Mouse (Mus musculus) megakaryocyte, embryonic 14.5 days (primary cell): ENCODE data around the gene Mid1ip1. TPM values are rescaled to one million over a fixed set of nuclear protein-coding genes. Genes with fewer than 3 reads are reported as not detected.

Experiments
- H3K27me3 ChIP-seq: replicated peaks from 2 replicates; pipeline ENCODE3; 2012; ENCODE audit warnings: inconsistent platforms
- H3K36me3 ChIP-seq: replicated peaks from 2 replicates; pipeline ENCODE3; 2012; ENCODE audit warnings: low read length, inconsistent platforms, mixed read lengths
- H3K4me1 ChIP-seq: 2 replicates; pipeline ENCODE4 v1.6.1; 2012; ENCODE audit warnings: inconsistent platforms
- H3K4me3 ChIP-seq: replicated peaks from 2 replicates; pipeline ENCODE3; 2012; ENCODE audit warnings: moderate library complexity, mild to moderate bottlenecking, inconsistent platforms
- H3K9me3 ChIP-seq: 2 replicates; pipeline ENCODE4 v1.6.1; 2012; ENCODE audit warnings: inconsistent platforms
- FLI1 ChIP-seq: IDR thresholded peaks from 2 replicates; pipeline ENCODE4 v1.6.1; 2012; ENCODE audit warnings: low read length, inconsistent platforms, mixed read lengths
- GATA1 ChIP-seq: IDR thresholded peaks from 3 replicates; pipeline ENCODE4 v1.6.1; 2012; ENCODE audit warnings: mixed read lengths, low read length, inconsistent platforms, borderline replicate concordance
- polyA plus RNA-seq: library from polyadenylated mRNA; stranded (reverse); fragments of >175 nt; gene quantifications from 2 replicates; pipeline ENCODE4 v1.2.3, GENCODE M21; 2012; ENCODE audit warnings: low replicate concordance; ENCODE audit not compliant: insufficient read depth

The Mid1ip1 gene
- polyA plus RNA-seq = 171 TPM in 2 replicates

- Histone ChIP-seq H3K36me3 (peaks cover 4% of the 10 kb centered on the region), H3K4me1 (peaks cover 9% of the 10 kb centered on the region), H3K4me3 (peak within 1 kb of the TSS; percentile 98), H3K9me3 (peaks cover 9% of the 10 kb centered on the region; the same call in 1 of the 2 replicates), H3K27me3 (peaks cover 11% of the 10 kb centered on the region)
- no peak for TF ChIP-seq GATA1
- TF ChIP-seq FLI1 = no peak
These were observed at the start of gene Mid1ip1 for GRCm38 (mm10) chrX:10714696-10715140. Gene Mid1ip1 (plus strand): TSS chrX:10715013.

GRCm38 (mm10) chrX:10694455-10695180 is 20.2 kb upstream of the Mid1ip1 start:
- H3K4me3 ChIP-seq = no peak overlapping the region
- no peaks in the 10 kb centered on the region for H3K9me3 ChIP-seq
- H3K27me3 ChIP-seq = no peaks in the 10 kb centered on the region
- H3K4me1 ChIP-seq = no peaks in the 10 kb centered on the region
- no peak for TF ChIP-seq GATA1
- TF ChIP-seq FLI1 = no peak
- H3K36me3 ChIP-seq = no peaks in the 10 kb centered on the region

DNA sequence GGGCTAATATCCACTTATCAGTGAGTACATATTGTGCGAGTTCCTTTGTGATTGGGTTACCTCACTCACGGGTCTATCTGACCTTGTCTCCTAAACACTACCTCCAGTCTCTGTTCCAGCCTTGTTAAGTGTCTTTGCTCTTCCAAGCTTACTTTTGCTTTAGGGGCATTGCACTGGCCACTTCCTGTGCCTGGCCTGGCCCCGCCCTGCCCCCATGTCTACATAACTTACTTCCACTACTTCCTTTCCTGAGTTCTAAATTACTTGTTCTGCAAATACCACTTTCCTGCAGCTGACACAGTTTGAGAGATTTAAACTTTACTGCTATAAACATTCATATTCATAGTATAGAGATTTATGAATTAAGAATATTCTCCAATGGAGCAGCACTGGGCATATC is 8.1 kb upstream of the Mid1ip1 start:
- H3K36me3 ChIP-seq = no peaks in the 10 kb centered on the region
- TF ChIP-seq GATA1 (no peak), FLI1 (no peak)
- no peaks in the 10 kb centered on the region for H3K9me3 ChIP-seq
- no peaks in the 10 kb centered on the region for H3K27me3 ChIP-seq
- H3K4me3 ChIP-seq = no peak overlapping the region
- H3K4me1 ChIP-seq = peaks cover 4% of the 10 kb centered on the region; the same call in 1 of the 2 replicates

DNA sequence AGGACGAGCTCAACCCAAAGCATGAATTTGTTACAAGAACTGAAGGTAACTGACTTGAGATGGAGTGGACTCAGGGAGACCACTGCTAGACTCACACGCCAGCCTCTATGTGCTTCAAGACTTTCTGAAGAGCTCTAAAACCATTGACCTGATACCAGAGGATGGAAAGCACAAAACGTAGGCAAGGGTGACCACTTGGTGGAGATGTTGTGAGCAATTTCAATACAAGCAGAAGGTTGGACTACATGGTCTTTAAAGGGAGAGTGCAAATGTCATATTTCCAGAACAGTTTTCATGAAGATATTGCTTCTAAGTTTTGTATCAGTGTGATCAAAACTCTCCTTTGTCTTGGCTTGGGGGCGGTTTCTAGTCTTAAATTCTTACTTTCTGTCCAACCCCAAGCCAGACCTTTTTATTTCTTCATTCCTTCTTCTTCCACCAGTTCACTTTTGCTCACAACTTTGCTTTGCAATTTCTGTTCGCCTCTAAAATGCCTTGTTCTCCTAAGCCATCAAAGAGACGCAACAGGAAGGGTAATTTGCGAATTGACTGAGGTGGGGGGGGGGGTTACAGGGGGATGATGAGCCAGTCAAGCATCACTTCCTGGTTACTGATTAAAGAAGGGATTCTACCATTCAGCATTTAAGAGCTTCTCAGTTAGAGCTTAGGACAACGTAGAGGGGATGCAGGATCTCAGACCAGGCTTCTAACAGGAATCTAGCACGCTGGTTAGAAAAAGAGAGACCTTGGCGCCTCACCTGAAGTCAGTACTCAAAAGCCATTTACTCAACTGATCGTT is 775 bp upstream of the Mid1ip1 start:
- H3K4me3 ChIP-seq = peak overlapping the region; percentile 98
- peaks cover 11% of the 10 kb centered on the region for H3K27me3 ChIP-seq
- peaks cover 9% of the 10 kb centered on the region for H3K4me1 ChIP-seq
- TF ChIP-seq FLI1 = no peak
- TF ChIP-seq GATA1 = no peak
- peaks cover 4% of the 10 kb centered on the region for H3K36me3 ChIP-seq
- H3K9me3 ChIP-seq = peaks cover 9% of the 10 kb centered on the region; the same call in 1 of the 2 replicates

DNA sequence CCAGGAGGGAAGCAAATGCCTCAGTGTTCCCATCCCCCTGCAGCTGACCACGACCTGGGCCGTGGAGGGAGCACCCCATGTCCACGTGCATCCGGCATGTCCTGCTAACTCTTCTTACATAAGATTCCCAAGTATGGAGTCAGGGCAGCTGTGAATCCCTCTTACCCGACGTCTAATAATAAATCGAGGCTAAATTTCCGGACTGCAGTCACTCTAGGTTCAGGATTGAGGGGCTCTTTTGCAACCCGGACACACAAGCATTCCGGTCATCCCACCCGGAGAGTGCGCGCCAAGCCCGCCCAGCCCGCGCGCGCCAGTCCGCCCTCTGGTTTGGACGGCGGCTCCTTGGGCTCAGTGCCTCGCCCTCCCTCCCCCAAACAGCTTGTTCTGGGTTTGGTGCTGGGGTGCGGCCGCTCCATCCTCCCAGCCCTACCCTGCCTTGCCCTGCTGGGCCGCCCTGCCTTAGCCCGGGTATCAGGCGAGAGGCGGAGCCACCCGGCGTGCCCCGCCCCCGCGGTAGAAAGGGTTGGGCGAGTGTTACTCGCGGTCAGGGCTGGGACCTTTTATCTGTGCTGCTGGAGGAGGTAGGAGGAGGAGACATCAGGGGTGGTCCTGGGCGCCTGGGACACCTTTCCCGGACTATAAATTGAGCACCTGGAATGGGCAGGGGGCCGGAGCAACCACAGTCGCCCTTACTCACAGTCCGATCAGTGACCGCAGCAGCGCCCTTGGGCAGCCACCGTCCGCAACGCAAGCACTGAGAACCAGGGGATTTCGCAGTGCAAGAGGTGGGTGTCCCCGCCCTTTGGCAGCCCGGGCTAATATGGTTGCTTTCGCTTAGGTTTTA is 2.3 kb downstream of the Mid1ip1 start:
- peaks cover 4% of the 10 kb centered on the region for H3K36me3 ChIP-seq
- no peak for TF ChIP-seq FLI1
- TF ChIP-seq GATA1 = no peak
- peaks cover 11% of the 10 kb centered on the region for H3K27me3 ChIP-seq
- peaks cover 14% of the 10 kb centered on the region for H3K4me1 ChIP-seq
- H3K9me3 ChIP-seq = peaks cover 9% of the 10 kb centered on the region; the same call in 1 of the 2 replicates
- peak overlapping the region; percentile 98 for H3K4me3 ChIP-seq

DNA sequence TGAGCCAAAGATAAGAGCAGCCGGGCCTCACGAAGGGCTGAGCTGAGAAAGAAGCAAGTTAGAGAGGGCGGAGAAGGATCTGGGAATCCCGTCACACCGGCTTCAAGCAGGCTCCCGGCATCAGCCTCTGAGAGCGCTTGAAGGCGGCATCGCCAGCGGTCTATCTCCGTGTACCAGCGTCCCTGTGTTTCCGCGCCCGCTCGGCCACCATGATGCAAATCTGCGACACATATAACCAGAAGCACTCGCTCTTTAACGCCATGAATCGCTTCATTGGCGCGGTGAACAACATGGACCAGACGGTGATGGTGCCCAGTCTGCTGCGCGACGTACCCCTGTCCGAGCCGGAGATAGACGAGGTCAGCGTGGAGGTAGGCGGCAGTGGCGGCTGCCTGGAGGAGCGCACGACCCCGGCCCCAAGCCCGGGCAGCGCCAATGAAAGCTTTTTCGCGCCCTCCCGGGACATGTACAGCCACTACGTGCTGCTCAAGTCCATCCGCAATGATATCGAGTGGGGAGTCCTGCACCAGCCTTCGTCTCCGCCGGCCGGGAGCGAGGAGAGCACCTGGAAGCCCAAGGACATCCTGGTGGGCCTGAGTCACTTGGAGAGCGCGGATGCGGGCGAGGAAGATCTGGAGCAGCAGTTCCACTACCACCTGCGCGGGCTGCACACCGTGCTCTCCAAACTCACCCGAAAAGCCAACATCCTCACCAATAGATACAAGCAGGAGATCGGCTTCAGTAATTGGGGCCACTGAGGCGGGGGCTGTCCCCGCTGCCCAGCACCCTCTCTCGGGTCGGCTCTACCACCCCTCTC is 3.4 kb downstream of the Mid1ip1 start:
- H3K4me3 ChIP-seq = peak overlapping the region; percentile 98
- H3K36me3 ChIP-seq = peaks cover 4% of the 10 kb centered on the region
- H3K27me3 ChIP-seq = peaks cover 14% of the 10 kb centered on the region
- TF ChIP-seq GATA1 (no peak), FLI1 (no peak)
- H3K4me1 ChIP-seq = peaks cover 14% of the 10 kb centered on the region
- H3K9me3 ChIP-seq = peaks cover 9% of the 10 kb centered on the region; the same call in 1 of the 2 replicates

GRCm38 (mm10) chrX:10718838-10719539 is 4.2 kb downstream of the Mid1ip1 start:
- Histone ChIP-seq H3K9me3 (peaks cover 9% of the 10 kb centered on the region; the same call in 1 of the 2 replicates), H3K4me3 (peak overlapping the region; percentile 98), H3K27me3 (peaks cover 14% of the 10 kb centered on the region), H3K36me3 (peaks cover 4% of the 10 kb centered on the region), H3K4me1 (peaks cover 14% of the 10 kb centered on the region)
- TF ChIP-seq GATA1 = no peak
- TF ChIP-seq FLI1 = no peak

- TF ChIP-seq FLI1 = no peak
- no peak for TF ChIP-seq GATA1
- Histone ChIP-seq H3K36me3 (peaks cover 4% of the 10 kb centered on the region), H3K4me3 (no peak overlapping the region), H3K9me3 (peaks cover 9% of the 10 kb centered on the region; the same call in 1 of the 2 replicates), H3K4me1 (peaks cover 14% of the 10 kb centered on the region), H3K27me3 (peaks cover 14% of the 10 kb centered on the region)
These were observed 5.6 kb downstream of the Mid1ip1 start for GRCm38 (mm10) chrX:10720391-10720790.

DNA sequence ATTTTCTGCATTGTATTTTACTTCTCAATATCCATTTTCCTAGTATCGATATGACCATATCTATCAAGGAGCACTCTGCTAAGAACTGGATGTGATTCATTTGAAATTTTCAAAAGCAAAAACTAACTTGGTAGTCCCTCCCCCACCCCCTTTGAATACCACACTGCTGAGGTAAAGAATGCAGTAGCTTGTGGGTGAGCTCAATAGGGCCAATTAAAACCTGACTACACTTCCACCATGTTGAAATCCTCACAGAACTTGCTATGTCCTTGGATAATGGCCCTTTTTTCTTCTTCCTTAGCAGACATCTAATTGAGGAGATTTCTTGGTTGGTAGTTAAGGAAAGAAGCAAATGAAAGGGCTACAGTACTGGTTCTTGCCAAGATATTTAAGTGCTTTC is 9.8 kb downstream of the Mid1ip1 start:
- peaks cover 7% of the 10 kb centered on the region; the same call in 1 of the 2 replicates for H3K4me1 ChIP-seq
- no peak overlapping the region for H3K4me3 ChIP-seq
- TF ChIP-seq FLI1 (no peak), GATA1 (no peak)
- peaks cover 6% of the 10 kb centered on the region for H3K27me3 ChIP-seq
- H3K36me3 ChIP-seq = no peaks in the 10 kb centered on the region
- H3K9me3 ChIP-seq = no peaks in the 10 kb centered on the region
